Mouse (Mus musculus): Measurements from ENCODE around the gene Cdk19. TPM values are rescaled to one million over a fixed set of nuclear protein-coding genes. Genes with fewer than 3 reads are reported as not detected.

The Cdk19 gene
- polyA plus RNA-seq, 1 experiment, result 4.8 TPM

Other genes starting within 250 kb of the Cdk19 start
- gene Slc16a10, start 197.3 kb upstream of the Cdk19 start, polyA plus RNA-seq (2012; ENCODE audit: insufficient read depth, low replicate concordance), result 7.0 and 10.9 TPM in 2 replicates
- 1.3 TPM in 1 of 2 replicates, not detected in the other for gene Rpf2, start 92.5 kb upstream of the Cdk19 start, polyA plus RNA-seq (2012; ENCODE audit: insufficient read depth, low replicate concordance)
- gene Gtf3c6, start 81.5 kb upstream of the Cdk19 start, polyA plus RNA-seq (2012; ENCODE audit: insufficient read depth, low replicate concordance), result 7.4 and 17.2 TPM in 2 replicates
- 0.79 and 10.4 TPM in 2 replicates for gene Amd1, start 37.4 kb upstream of the Cdk19 start, polyA plus RNA-seq (2012; ENCODE audit: insufficient read depth, low replicate concordance)
- not detected in 2 replicates for gene Slc22a16, start 230.8 kb downstream of the Cdk19 start, polyA plus RNA-seq (2012; ENCODE audit: insufficient read depth, low replicate concordance)